Mouse (Mus musculus) midbrain, postnatal 0 days (tissue): ENCODE results near the gene Cdv3. TPM values are rescaled to one million over a fixed set of nuclear protein-coding genes. Genes with fewer than 3 reads are reported as not detected.

ENCODE experiments used
- ATAC-seq: fragments of 200-750 bp; cut with Nextera tagmentation; 2 replicates; pipeline ENCODE4 v1.8.0; 2017; ENCODE audit warnings: moderate number of reproducible peaks, mild to moderate bottlenecking, moderate TSS enrichment, moderate library complexity; ENCODE audit not compliant: low FRiP score
- DNase-seq: peaks from one replicate; pipeline ENCODE4 v3.0.0-alpha.2; 2015; ENCODE audit warnings: low spot score
- H3K27ac ChIP-seq: fragments of 300-500 bp; sonication (generic); 2 replicates; pipeline ENCODE4 v1.5.1; 2014; ENCODE audit warnings: low read depth, mild to moderate bottlenecking, low read length, mixed read lengths
- H3K27me3 ChIP-seq: fragments of 300-500 bp; sonication (generic); 2 replicates; pipeline ENCODE4 v1.6.1; 2014; ENCODE audit warnings: low read length, control low read depth, mixed read lengths; ENCODE audit not compliant: insufficient read depth
- H3K36me3 ChIP-seq: fragments of 300-500 bp; sonication (generic); 2 replicates; pipeline ENCODE4 v1.6.1; 2014; ENCODE audit warnings: low read length, control low read depth, mixed read lengths; ENCODE audit not compliant: insufficient read depth
- H3K4me1 ChIP-seq: fragments of 300-500 bp; sonication (generic); 2 replicates; pipeline ENCODE4 v1.6.1; 2014; ENCODE audit warnings: mild to moderate bottlenecking, control low read depth, antibody characterized with exemption, low read length, mixed read lengths; ENCODE audit not compliant: insufficient read depth
- H3K4me2 ChIP-seq: fragments of 300-500 bp; sonication (generic); 2 replicates; pipeline ENCODE4 v1.6.1; 2014; ENCODE audit warnings: low read depth, mild to moderate bottlenecking, low read length, mixed read lengths; ENCODE audit not compliant: poor library complexity, severe bottlenecking
- H3K4me3 ChIP-seq: fragments of 300-500 bp; sonication (generic); 2 replicates; pipeline ENCODE4 v1.5.1; 2014; ENCODE audit warnings: low read depth, mild to moderate bottlenecking, low read length, moderate library complexity
- H3K9ac ChIP-seq: fragments of 300-500 bp; sonication (generic); replicated peaks from 2 replicates; pipeline ENCODE4 v1.6.1; 2014; ENCODE audit warnings: mild to moderate bottlenecking, low read length, moderate library complexity, mixed read lengths; ENCODE audit not compliant: poor library complexity, severe bottlenecking
- H3K9me3 ChIP-seq: fragments of 300-500 bp; sonication (generic); 2 replicates; pipeline ENCODE4 v1.6.1; 2016; ENCODE audit warnings: low read length, control low read depth
- CTCF ChIP-seq: IDR thresholded peaks from 2 replicates; pipeline ENCODE4 v1.5.1; 2016; ENCODE audit warnings: antibody characterized with exemption, mild to moderate bottlenecking
- WGBS: fragments of 180-500 bp; shearing (Covaris S2); extraction: QIAGEN DNeasy Blood & Tissue Kit; methylation state at CpG from one replicate; pipeline ENCODE4 v1.1.7; 2014; 5-methylcytosine and 5-hydroxymethylcytosine counted together
- polyA plus RNA-seq: library from polyadenylated mRNA; unstranded; fragments of >200 nt; fragmentation: Nextera tagmentation; extraction: Ambion mirVana; gene quantifications from 2 replicates; pipeline ENCODE4 v1.2.1, GENCODE M21; 2015
- total RNA-seq: library from RNA; depleted of rRNA; stranded (reverse); fragments of >200 nt; gene quantifications from 2 replicates; pipeline ENCODE4 v1.2.3, GENCODE M21; 2014

Cdv3 gene
- total and polyA plus RNA-seq, 2 experiments from 2014 or later = 84.2 to 102 TPM

DNA sequence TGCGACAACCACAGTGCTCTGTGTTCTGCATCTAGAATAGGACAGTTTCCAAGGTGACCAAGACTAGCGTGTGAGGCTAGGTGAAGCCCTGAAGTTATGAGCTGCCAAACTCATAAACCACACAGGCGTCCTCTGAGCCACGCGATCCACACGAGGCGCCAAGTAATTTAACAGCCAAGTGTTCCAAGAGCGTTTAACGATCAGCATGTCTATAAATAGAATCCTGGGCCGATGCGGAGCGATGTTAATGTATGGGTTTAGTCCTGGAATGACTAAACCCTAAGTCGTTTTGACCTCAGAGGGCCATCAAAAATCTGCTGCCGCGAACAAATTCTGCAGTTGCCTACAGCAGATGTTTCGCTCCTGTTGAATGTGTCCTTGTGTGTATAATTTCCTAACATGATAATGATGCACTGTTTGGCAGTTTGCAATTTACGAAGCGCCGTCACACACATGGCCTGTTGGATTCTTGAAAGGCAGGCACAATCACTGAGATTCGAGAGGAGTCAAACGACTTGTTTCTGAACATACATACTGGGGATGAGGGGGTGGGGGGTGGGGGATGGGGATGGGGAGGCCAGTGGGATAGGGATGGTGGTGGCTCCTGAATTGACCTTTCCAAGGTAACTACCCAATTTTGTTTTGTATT, 33.0 kb upstream of the Cdv3 start:
- no peaks in the 10 kb centered on the region for H3K9me3 ChIP-seq
- no peak overlapping the region for H3K4me3 ChIP-seq
- no peak for TF ChIP-seq CTCF
- DNase-seq = peak; percentile 64
- H3K27ac ChIP-seq = no peak overlapping the region
- H3K4me1 ChIP-seq = no peaks in the 10 kb centered on the region
- WGBS = 67% methylated on average over 21 of the region's 21 CpGs
- no peak for ATAC-seq
- H3K36me3 ChIP-seq = no peaks in the 10 kb centered on the region
- no peaks in the 10 kb centered on the region for H3K27me3 ChIP-seq
- H3K4me2 ChIP-seq = no peak overlapping the region
- H3K9ac ChIP-seq = no peak overlapping the region

DNA sequence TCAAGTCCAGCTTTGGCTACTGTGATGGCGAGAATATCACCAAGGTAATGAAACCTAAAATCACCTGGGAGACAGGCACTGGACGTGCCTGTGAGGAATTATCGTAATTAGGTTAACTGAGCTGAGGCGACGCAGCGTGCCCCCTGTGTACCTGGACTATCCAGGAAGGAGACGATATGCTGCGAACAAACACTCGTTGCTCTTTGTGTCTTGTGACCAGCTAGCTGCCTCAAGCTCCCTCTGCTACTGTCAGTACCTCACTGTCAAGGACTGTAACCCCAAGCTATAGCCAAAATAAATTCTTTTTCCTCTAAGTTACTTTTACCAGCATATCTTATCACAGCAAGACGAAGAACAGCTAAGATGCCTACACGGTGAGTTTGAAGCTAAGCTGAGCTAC, 27.6 kb upstream of the Cdv3 start:
- no peak overlapping the region for H3K9ac ChIP-seq
- H3K9me3 ChIP-seq = no peaks in the 10 kb centered on the region
- DNase-seq (no peak), ATAC-seq (no peak)
- no peaks in the 10 kb centered on the region for H3K4me1 ChIP-seq
- no peak overlapping the region for H3K27ac ChIP-seq
- H3K4me2 ChIP-seq = no peak overlapping the region
- TF ChIP-seq CTCF = no peak
- no peaks in the 10 kb centered on the region for H3K36me3 ChIP-seq
- no peak overlapping the region for H3K4me3 ChIP-seq
- WGBS = 88% methylated on average over 11 of the region's 11 CpGs
- H3K27me3 ChIP-seq = no peaks in the 10 kb centered on the region

DNA sequence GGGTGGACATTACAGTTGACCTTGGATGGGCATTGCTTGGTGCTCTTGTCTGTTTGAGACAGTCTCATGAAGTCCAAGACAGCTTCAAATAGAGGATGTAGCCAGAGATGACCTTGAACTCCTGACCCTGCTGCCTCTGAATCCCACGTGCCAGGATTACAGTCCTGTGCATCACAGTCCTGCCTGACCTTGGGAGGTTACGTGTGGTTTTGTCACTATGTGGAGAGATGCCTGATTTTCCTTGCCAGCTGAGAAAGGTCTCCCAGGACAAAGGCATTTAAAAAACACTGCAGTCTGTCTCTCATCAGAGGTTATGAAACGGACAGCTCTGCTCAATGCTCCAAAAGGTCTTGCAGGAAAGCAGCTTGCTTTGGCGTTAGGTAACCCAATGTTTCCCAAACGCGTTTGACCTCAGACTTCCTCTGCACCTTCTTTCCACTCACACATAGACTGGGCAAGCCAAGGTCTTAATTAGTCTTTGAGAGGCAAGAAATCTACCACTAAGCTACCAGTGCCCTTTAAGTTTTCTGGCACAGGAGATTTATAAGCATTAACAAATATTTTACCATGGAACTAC, 26.2 kb upstream of the Cdv3 start:
- DNase-seq (no peak), ATAC-seq (no peak)
- Histone ChIP-seq H3K27me3 (no peaks in the 10 kb centered on the region), H3K9me3 (no peaks in the 10 kb centered on the region), H3K4me3 (no peak overlapping the region), H3K36me3 (no peaks in the 10 kb centered on the region), H3K4me2 (no peak overlapping the region), H3K27ac (no peak overlapping the region), H3K9ac (no peak overlapping the region), H3K4me1 (no peaks in the 10 kb centered on the region)
- WGBS = 78% methylated on average over 6 of the region's 6 CpGs
- no peak for TF ChIP-seq CTCF

DNA sequence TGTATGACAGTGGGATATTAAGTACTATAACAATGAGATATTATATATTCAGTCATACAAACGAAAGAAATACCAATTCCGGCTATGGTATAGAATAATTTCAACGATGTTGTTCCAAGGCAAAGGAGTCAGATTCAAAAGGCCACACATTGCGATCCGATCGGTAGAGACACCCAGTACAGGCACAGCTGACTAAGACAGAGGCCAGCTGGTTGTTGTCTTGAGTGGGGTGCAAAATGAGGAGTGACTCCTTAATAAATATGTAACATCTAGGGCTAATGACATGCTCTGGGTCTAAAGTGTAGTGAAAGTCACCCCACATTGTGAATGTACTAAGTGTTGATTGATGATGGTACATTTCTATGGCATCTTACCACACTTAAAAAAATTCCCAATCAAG, 23.6 kb upstream of the Cdv3 start:
- no peak overlapping the region for H3K9ac ChIP-seq
- WGBS = 96% methylated on average over 6 of the region's 6 CpGs
- H3K9me3 ChIP-seq = no peaks in the 10 kb centered on the region
- H3K4me2 ChIP-seq = no peak overlapping the region
- no peaks in the 10 kb centered on the region for H3K4me1 ChIP-seq
- ATAC-seq = no peak
- TF ChIP-seq CTCF = no peak
- no peak overlapping the region for H3K27ac ChIP-seq
- no peaks in the 10 kb centered on the region for H3K36me3 ChIP-seq
- no peak for DNase-seq
- H3K27me3 ChIP-seq = no peaks in the 10 kb centered on the region
- H3K4me3 ChIP-seq = no peak overlapping the region

DNA sequence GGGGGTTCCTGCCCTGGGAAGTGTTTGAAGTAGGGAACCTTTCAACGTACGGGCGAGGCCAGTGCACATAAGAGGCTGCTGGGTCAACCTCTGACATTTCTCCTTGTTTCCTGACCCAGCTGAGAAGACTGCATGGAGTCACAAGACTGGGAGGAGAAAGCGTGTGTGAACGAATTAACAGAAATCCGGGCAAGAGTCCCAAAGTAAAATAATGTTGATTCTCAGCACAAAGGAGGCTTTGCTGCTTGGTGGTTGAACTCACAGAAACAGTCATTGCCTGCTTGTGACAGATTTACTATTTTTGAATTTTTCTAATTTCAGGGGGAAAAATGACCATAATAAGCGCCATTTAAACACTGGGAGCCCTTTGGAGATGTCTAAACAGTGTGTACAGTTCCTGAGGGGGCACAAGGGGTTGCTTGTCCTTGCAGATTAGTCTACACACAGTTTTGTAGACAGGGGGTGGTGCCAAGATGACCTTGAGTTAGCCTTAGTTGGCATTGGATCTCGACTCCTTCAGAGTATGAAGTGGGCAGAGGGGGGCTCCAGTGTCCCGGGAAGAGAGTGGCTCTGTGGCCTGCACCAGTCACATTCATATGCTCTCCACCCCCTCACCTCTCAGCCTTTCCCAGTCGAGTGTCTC, 21.5 kb upstream of the Cdv3 start:
- TF ChIP-seq CTCF = no peak
- Histone ChIP-seq H3K36me3 (no peaks in the 10 kb centered on the region), H3K27ac (no peak overlapping the region), H3K9me3 (no peaks in the 10 kb centered on the region), H3K27me3 (no peaks in the 10 kb centered on the region), H3K4me3 (no peak overlapping the region), H3K4me1 (no peaks in the 10 kb centered on the region), H3K9ac (no peak overlapping the region), H3K4me2 (no peak overlapping the region)
- 62% methylated on average over 10 of the region's 10 CpGs for WGBS
- no peak for ATAC-seq
- DNase-seq = no peak

DNA sequence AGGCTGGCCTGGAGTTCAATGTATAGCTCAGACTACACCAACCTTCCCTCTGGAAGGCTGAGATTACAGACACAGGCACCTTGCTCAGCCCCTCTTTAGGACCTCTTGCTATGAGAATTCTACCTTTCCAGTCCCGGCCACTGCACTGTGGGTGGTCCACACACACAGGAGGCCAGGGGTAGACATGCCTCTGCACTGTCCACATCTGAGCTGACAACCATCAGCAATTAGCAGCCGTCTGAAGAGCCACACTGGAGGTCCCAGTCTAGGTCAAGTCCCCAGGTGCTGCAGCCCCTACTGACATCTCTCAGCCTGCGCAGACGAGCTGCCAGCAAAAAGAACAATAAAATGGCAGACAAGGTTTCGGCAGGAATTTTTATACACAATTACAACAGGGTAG, 20.9 kb upstream of the Cdv3 start:
- Histone ChIP-seq H3K4me3 (no peak overlapping the region), H3K4me2 (no peak overlapping the region), H3K27me3 (no peaks in the 10 kb centered on the region), H3K36me3 (no peaks in the 10 kb centered on the region), H3K9ac (no peak overlapping the region), H3K9me3 (no peaks in the 10 kb centered on the region), H3K4me1 (no peaks in the 10 kb centered on the region), H3K27ac (no peak overlapping the region)
- ATAC-seq = no peak
- no peak for TF ChIP-seq CTCF
- DNase-seq = no peak
- 57% methylated on average over 5 of the region's 5 CpGs for WGBS
